Mouse (Mus musculus) midbrain, embryonic 14.5 days (tissue): ENCODE results near the gene Trove2. TPM values are rescaled to one million over a fixed set of nuclear protein-coding genes. Genes with fewer than 3 reads are reported as not detected.

Source experiments
- ATAC-seq: fragments of 200-750 bp; cut with Nextera tagmentation; 2 replicates; pipeline ENCODE4 v1.8.0; 2017; ENCODE audit warnings: moderate number of reproducible peaks, moderate library complexity; ENCODE audit not compliant: low FRiP score, low TSS enrichment
- DNase-seq: peaks from one replicate; pipeline ENCODE4 v3.0.0-alpha.2; 2015
- H3K27ac ChIP-seq: fragments of 300-500 bp; sonication (generic); replicated peaks from 2 replicates; pipeline ENCODE4 v1.5.1; 2014; ENCODE audit warnings: mild to moderate bottlenecking, low read depth, low read length, moderate library complexity
- H3K27me3 ChIP-seq: fragments of 300-500 bp; sonication (generic); 2 replicates; pipeline ENCODE4 v1.6.1; 2014; ENCODE audit warnings: low read length, control low read depth, mixed read lengths; ENCODE audit not compliant: control insufficient read depth, insufficient read depth
- H3K36me3 ChIP-seq: fragments of 300-500 bp; sonication (generic); 2 replicates; pipeline ENCODE4 v1.6.1; 2014; ENCODE audit warnings: low read length, control low read depth; ENCODE audit not compliant: control insufficient read depth, insufficient read depth
- H3K4me1 ChIP-seq: fragments of 300-500 bp; sonication (generic); 2 replicates; pipeline ENCODE4 v1.6.1; 2014; ENCODE audit warnings: mild to moderate bottlenecking, antibody characterized with exemption, low read length, control low read depth; ENCODE audit not compliant: control insufficient read depth, insufficient read depth
- H3K4me2 ChIP-seq: fragments of 300-500 bp; sonication (generic); 2 replicates; pipeline ENCODE4 v1.6.1; 2014; ENCODE audit warnings: mild to moderate bottlenecking, low read length, moderate library complexity
- H3K4me3 ChIP-seq: fragments of 300-500 bp; sonication (generic); replicated peaks from 2 replicates; pipeline ENCODE4 v1.5.1; 2014; ENCODE audit warnings: low read depth, low read length
- H3K9ac ChIP-seq: fragments of 300-500 bp; sonication (generic); replicated peaks from 2 replicates; pipeline ENCODE4 v1.6.1; 2014; ENCODE audit warnings: mild to moderate bottlenecking, low read length, moderate library complexity
- H3K9me3 ChIP-seq: fragments of 300-500 bp; sonication (generic); 2 replicates; pipeline ENCODE4 v1.6.1; 2016; ENCODE audit warnings: low read length, control low read depth, mixed read lengths; ENCODE audit not compliant: control insufficient read depth
- WGBS: fragments of 180-500 bp; shearing (Covaris S2); extraction: QIAGEN DNeasy Blood & Tissue Kit; methylation state at CpG from one replicate; pipeline ENCODE4 v1.1.7; 2014; 5-methylcytosine and 5-hydroxymethylcytosine counted together
- polyA plus RNA-seq: library from polyadenylated mRNA; unstranded; fragments of >200 nt; fragmentation: Nextera tagmentation; extraction: Ambion mirVana; gene quantifications from 2 replicates; pipeline ENCODE4 v1.2.1, GENCODE M21; 2014

Trove2 gene
- polyA plus RNA-seq, 1 experiment from 2014 or later: 45.9 TPM

GRCm38 (mm10) chr1:143777558-143778218 lies 820 bp upstream of the Trove2 start:
- peak overlapping the region; percentile 89 for H3K4me3 ChIP-seq
- ATAC-seq (no peak; the same call in 1 of the 2 replicates), DNase-seq (no peak)
- peaks cover 35% of the 10 kb centered on the region for H3K4me1 ChIP-seq
- no peaks in the 10 kb centered on the region for H3K27me3 ChIP-seq
- H3K9me3 ChIP-seq: no peaks in the 10 kb centered on the region
- peak overlapping the region; percentile 92 for H3K4me2 ChIP-seq
- peak overlapping the region; percentile 79 for H3K27ac ChIP-seq
- peak overlapping the region; percentile 85 for H3K9ac ChIP-seq
- peaks cover 3% of the 10 kb centered on the region for H3K36me3 ChIP-seq
- WGBS: under 1% methylated on average over 39 of the region's 39 CpGs

- H3K27me3 ChIP-seq: no peaks in the 10 kb centered on the region
- peaks cover 35% of the 10 kb centered on the region for H3K4me1 ChIP-seq
Measured at GRCm38 (mm10) chr1:143773909-143774308, 3.0 kb downstream of the Trove2 start.

GRCm38 (mm10) chr1:143773082-143773481 lies 3.8 kb downstream of the Trove2 start:
- ATAC-seq (no peak), DNase-seq (no peak)
- Histone ChIP-seq H3K27ac (no peak overlapping the region), H3K9me3 (no peaks in the 10 kb centered on the region), H3K4me1 (peaks cover 27% of the 10 kb centered on the region), H3K27me3 (no peaks in the 10 kb centered on the region), H3K4me3 (no peak overlapping the region), H3K4me2 (no peak overlapping the region), H3K36me3 (peaks cover 18% of the 10 kb centered on the region), H3K9ac (no peak overlapping the region)
- WGBS: 79% methylated on average over 7 of the region's 7 CpGs

More at GRCm38 (mm10) chr1:143773909-143774308, 3.0 kb downstream of the Trove2 start:
- H3K9me3 ChIP-seq: no peaks in the 10 kb centered on the region
- no peak for ATAC-seq
- DNase-seq: no peak
- no peak overlapping the region for H3K27ac ChIP-seq
- H3K4me3 ChIP-seq: no peak overlapping the region
- H3K9ac ChIP-seq: no peak overlapping the region
- peaks cover 13% of the 10 kb centered on the region for H3K36me3 ChIP-seq
- 80% methylated on average over 6 of the region's 6 CpGs for WGBS
- H3K4me2 ChIP-seq: 0 out of 2 replicates have a peak overlapping the region, but pooled peaks have one; percentile 6

GRCm38 (mm10) chr1:143770444-143771109 lies 6.3 kb downstream of the Trove2 start:
- H3K4me2 ChIP-seq: no peak overlapping the region
- H3K4me1 ChIP-seq: peaks cover 17% of the 10 kb centered on the region
- H3K36me3 ChIP-seq: peaks cover 32% of the 10 kb centered on the region
- H3K9me3 ChIP-seq: no peaks in the 10 kb centered on the region
- H3K4me3 ChIP-seq: no peak overlapping the region
- WGBS: 52% methylated on average over 20 of the region's 20 CpGs
- no peaks in the 10 kb centered on the region for H3K27me3 ChIP-seq
- no peak for DNase-seq
- ATAC-seq: no peak
- H3K9ac ChIP-seq: no peak overlapping the region
- no peak overlapping the region for H3K27ac ChIP-seq

GRCm38 (mm10) chr1:143766238-143766637 lies 10.6 kb downstream of the Trove2 start:
- ATAC-seq: no peak
- no peak overlapping the region for H3K27ac ChIP-seq
- no peak for DNase-seq
- no peak overlapping the region for H3K4me2 ChIP-seq
- no peaks in the 10 kb centered on the region for H3K9me3 ChIP-seq
- no peak overlapping the region for H3K9ac ChIP-seq
- H3K27me3 ChIP-seq: no peaks in the 10 kb centered on the region
- no peaks in the 10 kb centered on the region for H3K4me1 ChIP-seq
- 93% methylated on average over 6 of the region's 6 CpGs for WGBS
- no peak overlapping the region for H3K4me3 ChIP-seq
- peaks cover 62% of the 10 kb centered on the region for H3K36me3 ChIP-seq

GRCm38 (mm10) chr1:143765801-143766200 lies 11.1 kb downstream of the Trove2 start:
- H3K36me3 ChIP-seq: peaks cover 66% of the 10 kb centered on the region

GRCm38 (mm10) chr1:143764443-143764842 lies 12.4 kb downstream of the Trove2 start:
- peak; percentile 49 for DNase-seq
- Histone ChIP-seq H3K4me3 (no peak overlapping the region), H3K4me2 (no peak overlapping the region), H3K9ac (no peak overlapping the region), H3K9me3 (no peaks in the 10 kb centered on the region), H3K36me3 (peaks cover 67% of the 10 kb centered on the region), H3K27ac (no peak overlapping the region), H3K27me3 (no peaks in the 10 kb centered on the region), H3K4me1 (no peaks in the 10 kb centered on the region)
- 76% methylated on average over 1 of the region's 1 CpGs for WGBS
- no peak for ATAC-seq

More at GRCm38 (mm10) chr1:143765801-143766200, 11.1 kb downstream of the Trove2 start:
- Histone ChIP-seq H3K9me3 (no peaks in the 10 kb centered on the region), H3K27me3 (no peaks in the 10 kb centered on the region), H3K9ac (no peak overlapping the region), H3K4me3 (no peak overlapping the region), H3K4me1 (no peaks in the 10 kb centered on the region), H3K4me2 (no peak overlapping the region), H3K27ac (no peak overlapping the region)
- 93% methylated on average over 4 of the region's 4 CpGs for WGBS
- ATAC-seq: no peak
- DNase-seq: no peak

GRCm38 (mm10) chr1:143762159-143762558 lies 14.7 kb downstream of the Trove2 start:
- no peak for ATAC-seq
- 95% methylated on average over 8 of the region's 8 CpGs for WGBS
- H3K27ac ChIP-seq: no peak overlapping the region

GRCm38 (mm10) chr1:143745871-143746270 lies 31.0 kb downstream of the Trove2 start:
- Histone ChIP-seq H3K4me1 (no peaks in the 10 kb centered on the region), H3K9me3 (no peaks in the 10 kb centered on the region)
- ATAC-seq: no peak

More at GRCm38 (mm10) chr1:143762159-143762558, 14.7 kb downstream of the Trove2 start:
- H3K36me3 ChIP-seq: peaks cover 78% of the 10 kb centered on the region
- no peak overlapping the region for H3K4me3 ChIP-seq
- no peak overlapping the region for H3K4me2 ChIP-seq
- no peaks in the 10 kb centered on the region for H3K9me3 ChIP-seq
- no peaks in the 10 kb centered on the region for H3K4me1 ChIP-seq
- no peak overlapping the region for H3K9ac ChIP-seq
- DNase-seq: no peak
- H3K27me3 ChIP-seq: no peaks in the 10 kb centered on the region

More at GRCm38 (mm10) chr1:143745871-143746270, 31.0 kb downstream of the Trove2 start:
- H3K4me3 ChIP-seq: no peak overlapping the region
- H3K4me2 ChIP-seq: no peak overlapping the region
- no peak overlapping the region for H3K9ac ChIP-seq
- no peak overlapping the region for H3K27ac ChIP-seq
- DNase-seq: no peak
- H3K36me3 ChIP-seq: peaks cover 70% of the 10 kb centered on the region
- 87% methylated on average over 10 of the region's 10 CpGs for WGBS
- no peaks in the 10 kb centered on the region for H3K27me3 ChIP-seq
